Mouse (Mus musculus): ENCODE data around the gene Gatm. TPM values are rescaled to one million over a fixed set of nuclear protein-coding genes. Genes with fewer than 3 reads are reported as not detected.

The Gatm gene
- polyA plus RNA-seq, 1 experiment, result 17.8 TPM

- no peak for DNase-seq (ENCODE audit: low spot score)
Measured at GRCm38 (mm10) chr2:122608820-122609219, 2.3 kb downstream of the Gatm start.

GRCm38 (mm10) chr2:122605829-122606228 is 5.3 kb downstream of the Gatm start:
- no peak for DNase-seq (ENCODE audit: low spot score)

GRCm38 (mm10) chr2:122601354-122601753 is 9.7 kb downstream of the Gatm start:
- DNase-seq (ENCODE audit: low spot score), result no peak

DNA sequence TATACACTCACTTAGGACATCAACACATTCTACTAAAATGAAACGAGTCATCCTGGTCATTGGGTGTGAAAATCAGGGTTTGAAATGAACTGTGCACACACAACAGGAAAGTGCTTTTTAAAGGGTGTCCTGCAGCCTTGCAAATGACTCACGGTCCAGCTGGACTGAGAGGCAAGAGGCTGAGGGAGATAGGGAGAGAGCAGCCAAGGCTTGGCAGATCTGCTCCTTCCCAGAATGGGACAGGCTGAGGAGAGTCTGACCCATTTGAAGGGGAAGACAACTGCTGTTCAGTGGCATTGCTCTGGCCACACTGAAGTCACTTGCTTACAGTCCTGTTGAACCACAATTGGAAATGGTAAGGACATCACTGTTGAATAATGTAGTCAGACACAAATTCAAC is 11.4 kb downstream of the Gatm start:
- DNase-seq (ENCODE audit: low spot score), result no peak

DNA sequence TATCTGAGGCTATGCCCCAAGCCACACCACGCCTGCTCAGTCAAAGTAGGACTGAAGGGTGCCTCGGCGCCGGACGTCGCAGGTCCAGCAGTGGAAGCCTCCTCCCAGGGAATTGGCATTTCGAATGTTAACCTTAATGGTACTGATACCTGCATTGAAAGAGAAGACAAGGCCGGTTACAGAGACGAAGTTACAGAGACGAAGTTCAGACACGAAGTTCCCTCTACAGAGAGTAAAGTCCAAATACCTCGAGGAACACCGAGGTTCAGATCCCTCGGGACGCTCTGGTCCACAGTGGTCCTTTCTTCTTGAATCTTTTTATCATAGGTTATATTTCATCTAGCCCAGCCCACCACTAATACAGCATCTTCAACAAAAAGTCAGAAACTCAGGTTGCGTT is 15.6 kb downstream of the Gatm start:
- DNase-seq (ENCODE audit: low spot score), result no peak

- DNase-seq (ENCODE audit: low spot score), result no peak
Measured at GRCm38 (mm10) chr2:122591213-122591612, 19.9 kb downstream of the Gatm start.

- DNase-seq (ENCODE audit: low spot score), result no peak
Measured at GRCm38 (mm10) chr2:122590351-122590750, 20.8 kb downstream of the Gatm start.

DNA sequence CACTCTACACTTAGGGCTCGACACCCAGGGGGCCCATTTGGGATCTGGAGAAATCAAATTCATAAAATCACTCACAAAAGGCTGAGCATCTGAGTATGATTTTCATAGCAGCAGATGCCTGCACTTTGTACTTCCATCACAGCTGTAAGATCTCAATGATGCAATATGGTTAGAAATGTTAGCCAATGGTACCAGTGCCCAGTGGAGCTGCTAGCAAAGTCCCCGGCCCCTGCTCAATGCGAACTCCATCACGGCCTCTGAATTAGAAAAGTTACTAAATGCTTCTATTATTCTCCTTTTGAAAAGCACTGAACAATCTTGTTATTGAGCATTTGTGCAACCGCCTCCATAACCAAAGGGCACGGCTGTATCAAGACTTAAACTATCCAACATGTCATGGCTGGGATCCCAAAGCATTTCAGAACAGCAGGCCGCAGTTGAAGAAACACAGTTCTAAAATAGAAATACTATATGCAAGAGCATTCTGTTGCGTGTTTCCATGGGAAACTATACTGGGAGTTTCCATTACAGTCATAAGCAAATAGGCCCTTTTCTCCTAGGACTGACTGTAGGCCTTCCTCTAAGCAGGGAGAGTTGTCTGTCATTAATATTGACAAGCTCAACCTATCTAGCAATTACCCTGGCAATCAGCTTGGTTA is 23.1 kb downstream of the Gatm start:
- no peak for DNase-seq (ENCODE audit: low spot score)

DNA sequence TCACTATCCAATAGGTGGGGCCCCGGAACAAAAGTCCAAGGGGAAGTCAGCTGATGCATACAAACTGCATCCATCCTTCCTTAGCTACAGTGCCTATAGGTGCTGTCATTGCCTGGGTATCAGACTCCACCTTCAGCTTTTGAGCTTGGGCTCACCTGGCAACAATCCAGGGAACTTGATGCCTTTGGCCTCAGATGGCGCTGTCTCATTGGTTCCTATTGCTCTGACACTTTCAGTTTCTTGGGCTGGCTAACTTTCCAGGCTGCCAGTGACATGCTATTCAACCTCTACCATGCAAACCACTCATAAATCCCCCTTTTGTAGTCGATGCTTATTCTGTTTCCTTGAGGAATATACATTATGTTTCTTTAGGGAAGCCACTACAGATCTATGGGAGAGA is 24.8 kb downstream of the Gatm start:
- DNase-seq (ENCODE audit: low spot score), result no peak

DNA sequence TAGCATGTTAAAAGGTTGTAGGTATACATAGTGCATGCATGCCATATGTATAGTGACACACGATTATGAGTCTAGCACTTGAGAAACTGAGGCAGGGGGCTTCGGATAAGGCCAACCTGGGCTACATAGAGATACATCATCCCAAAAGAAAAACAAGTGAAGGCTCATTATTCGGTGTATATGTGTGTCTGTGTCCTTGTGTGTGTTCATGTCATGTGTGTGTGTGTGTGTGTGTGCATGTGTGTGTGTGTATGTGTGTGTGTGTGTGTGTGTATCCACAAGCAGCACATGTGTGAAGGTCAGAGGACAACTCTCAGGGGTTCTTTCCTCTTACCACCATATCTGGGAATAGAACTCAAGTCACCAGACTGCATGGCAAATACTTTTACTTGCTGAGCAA is 28.8 kb downstream of the Gatm start:
- DNase-seq (ENCODE audit: low spot score), result no peak

- DNase-seq (ENCODE audit: low spot score), result no peak
Measured at GRCm38 (mm10) chr2:122581361-122582017, 29.6 kb downstream of the Gatm start.

- no peak for DNase-seq (ENCODE audit: low spot score)
Measured at GRCm38 (mm10) chr2:122580426-122580825, 30.7 kb downstream of the Gatm start.

DNA sequence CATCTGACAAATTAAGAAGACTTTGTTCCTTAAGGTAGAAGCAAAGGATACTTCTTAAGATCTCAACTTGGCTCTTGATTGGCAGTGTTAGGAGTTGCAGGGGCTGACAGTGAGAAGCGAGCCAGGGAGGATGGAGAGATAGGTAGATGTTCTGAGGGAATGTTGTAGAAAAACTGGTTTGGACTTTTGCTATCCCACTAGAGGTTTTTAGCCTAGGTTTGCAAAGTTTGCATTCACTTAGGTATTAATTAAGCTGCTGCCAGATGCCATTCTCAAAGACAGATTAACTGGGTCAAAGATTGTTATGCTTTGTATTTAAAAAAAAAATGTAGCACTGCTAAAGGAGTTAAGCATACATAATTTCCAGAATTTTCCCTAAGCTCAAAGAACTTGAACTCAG is 33.8 kb downstream of the Gatm start:
- DNase-seq (ENCODE audit: low spot score), result no peak

DNA sequence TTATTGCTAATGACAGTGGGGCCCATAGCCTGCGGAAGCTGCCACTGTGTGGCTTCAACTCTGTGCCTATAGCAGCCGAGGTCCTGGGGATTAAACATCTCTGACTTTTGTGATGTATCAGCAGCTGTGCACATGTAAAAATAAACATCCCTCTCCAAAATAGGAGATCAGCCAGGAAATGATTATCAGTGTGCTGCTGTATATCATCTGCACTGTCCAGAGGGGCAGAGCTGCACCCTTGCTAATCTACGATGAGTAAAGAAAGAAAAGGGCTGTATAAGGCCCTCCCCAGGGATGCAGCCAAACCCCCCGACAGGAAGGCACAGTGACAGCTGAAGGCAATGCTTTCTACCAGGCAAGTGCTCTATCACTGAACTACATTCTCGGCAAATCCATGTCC is 34.8 kb downstream of the Gatm start:
- DNase-seq (ENCODE audit: low spot score), result no peak

GRCm38 (mm10) chr2:122575470-122575869 is 35.6 kb downstream of the Gatm start:
- DNase-seq (ENCODE audit: low spot score), result no peak

DNA sequence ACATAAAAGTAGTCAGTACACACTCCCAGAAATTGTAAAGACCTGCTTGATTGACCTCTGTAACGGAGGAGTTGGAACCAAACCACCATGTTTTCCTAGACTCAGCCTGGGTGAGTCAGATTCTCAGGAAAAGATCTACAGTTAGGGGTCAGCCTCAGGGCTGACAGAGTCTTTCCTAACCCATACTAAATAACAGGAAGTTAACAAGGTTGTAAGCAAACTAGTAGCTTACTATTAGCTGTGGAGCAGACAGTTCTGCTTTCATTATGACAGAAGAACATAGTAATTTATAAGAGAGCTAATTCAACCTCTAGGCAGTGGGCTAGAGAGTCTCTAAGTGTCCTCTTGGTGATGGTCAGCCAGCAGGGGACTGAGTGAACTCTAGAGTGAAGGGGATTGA is 38.7 kb downstream of the Gatm start:
- no peak for DNase-seq (ENCODE audit: low spot score)

DNA sequence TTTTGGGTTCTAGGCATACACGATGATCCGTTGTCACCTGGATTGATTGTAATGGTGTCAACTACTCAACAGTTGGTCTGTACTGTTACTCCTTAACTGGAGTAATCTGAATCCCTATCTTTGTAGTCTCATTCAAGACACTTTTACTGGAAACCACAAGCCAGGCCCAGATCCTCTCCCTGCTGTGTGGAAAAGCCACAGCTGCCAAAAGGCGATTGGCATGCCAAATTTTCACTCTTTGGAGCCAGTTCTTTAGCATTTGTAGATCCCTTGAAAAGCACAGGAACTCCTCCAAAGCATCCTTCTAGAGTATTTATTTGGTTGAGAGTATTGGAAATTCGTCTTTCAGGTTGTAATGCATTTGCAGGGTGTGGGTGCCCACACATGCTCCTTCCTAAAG is 39.8 kb downstream of the Gatm start:
- no peak for DNase-seq (ENCODE audit: low spot score)

- DNase-seq (ENCODE audit: low spot score), result no peak
Measured at GRCm38 (mm10) chr2:122570430-122570829, 40.7 kb downstream of the Gatm start.

- DNase-seq (ENCODE audit: low spot score), result no peak
Measured at GRCm38 (mm10) chr2:122569439-122569838, 41.7 kb downstream of the Gatm start.

DNA sequence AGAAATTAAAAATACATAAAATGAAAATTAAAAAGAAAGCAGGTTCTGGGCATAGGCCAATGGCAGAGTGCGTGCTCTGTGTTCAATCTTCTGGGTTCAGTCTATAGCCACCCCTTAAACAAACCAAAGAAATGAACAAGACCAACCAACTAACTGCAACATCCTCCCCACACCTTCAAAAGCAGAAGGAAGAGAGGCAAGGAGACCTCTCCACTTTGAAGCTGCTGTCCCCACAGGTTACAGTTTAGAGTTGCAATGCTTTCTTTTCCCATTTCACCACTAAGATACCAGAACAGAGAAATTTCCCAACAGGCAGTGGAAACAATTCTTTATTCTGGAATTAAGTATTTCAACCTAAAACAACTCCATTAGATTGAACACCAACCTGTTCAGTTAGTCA is 48.9 kb downstream of the Gatm start:
- no peak for DNase-seq (ENCODE audit: low spot score)

DNA sequence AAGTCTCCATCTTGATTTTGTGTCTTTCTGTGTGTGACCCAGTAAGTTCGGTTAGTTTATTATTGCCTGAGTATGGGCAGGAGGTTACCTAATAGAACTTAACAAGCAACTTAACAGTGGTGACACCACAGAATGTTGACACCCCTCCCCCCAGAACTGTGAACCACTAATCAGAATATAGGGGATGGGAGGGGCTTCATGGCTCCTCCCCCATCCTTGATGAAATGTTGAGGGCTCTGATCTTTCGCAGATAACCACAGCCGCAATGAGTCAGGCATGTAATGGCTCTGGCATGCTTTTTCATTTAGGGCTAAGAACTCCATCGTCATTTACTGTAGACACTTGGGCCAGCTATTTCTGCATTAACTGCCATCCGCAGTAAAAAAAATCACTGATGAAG is 49.9 kb downstream of the Gatm start:
- no peak for DNase-seq (ENCODE audit: low spot score)

DNA sequence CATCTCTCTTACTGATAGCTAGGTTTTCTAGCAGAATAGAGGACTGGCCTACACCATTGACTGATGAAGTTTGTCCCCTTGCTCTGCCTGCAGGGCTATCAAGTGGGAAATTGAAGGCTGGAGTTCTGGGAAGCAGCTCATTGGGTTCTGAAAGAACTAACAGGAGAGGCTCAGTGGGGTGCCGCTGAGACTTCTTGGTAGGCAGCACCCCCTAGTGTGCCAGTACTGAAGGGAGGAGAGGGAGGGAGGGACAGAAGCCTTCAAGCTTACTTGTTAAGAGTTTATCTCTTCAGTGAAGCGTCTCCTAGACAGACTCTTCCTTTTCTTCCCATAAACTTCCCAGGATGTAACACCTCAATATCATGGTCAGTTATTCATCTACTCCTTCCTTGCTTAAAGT is 52.8 kb downstream of the Gatm start:
- DNase-seq (ENCODE audit: low spot score), result no peak

Measured in urinary bladder, adult 2 months (tissue).